Mouse (Mus musculus): ENCODE measurements around the gene 0610030E20Rik.

GRCm38 (mm10) chr6:72312198-72312597, 34.9 kb upstream of the 0610030E20Rik start:
- no peak for TF ChIP-seq GATA1 (IDR thresholded peaks at IDR 0.05; ENCODE audit: borderline replicate concordance, low read length)
- no peak for TF ChIP-seq CTCF (IDR thresholded peaks at IDR 0.05; ENCODE audit: low read depth, low read length)
- no peak for TF ChIP-seq TAL1 (conservative IDR thresholded peaks at IDR 0.05; ENCODE audit: low read depth, low read length)
